Mouse (Mus musculus): ENCODE results near the gene Tmem45b.
"Not testable (repeated sequence)": the region's sequence is repeated elsewhere in the genome, so short reads cannot be mapped to it uniquely, and the experiment has no call there.

The Tmem45b gene

DNA sequence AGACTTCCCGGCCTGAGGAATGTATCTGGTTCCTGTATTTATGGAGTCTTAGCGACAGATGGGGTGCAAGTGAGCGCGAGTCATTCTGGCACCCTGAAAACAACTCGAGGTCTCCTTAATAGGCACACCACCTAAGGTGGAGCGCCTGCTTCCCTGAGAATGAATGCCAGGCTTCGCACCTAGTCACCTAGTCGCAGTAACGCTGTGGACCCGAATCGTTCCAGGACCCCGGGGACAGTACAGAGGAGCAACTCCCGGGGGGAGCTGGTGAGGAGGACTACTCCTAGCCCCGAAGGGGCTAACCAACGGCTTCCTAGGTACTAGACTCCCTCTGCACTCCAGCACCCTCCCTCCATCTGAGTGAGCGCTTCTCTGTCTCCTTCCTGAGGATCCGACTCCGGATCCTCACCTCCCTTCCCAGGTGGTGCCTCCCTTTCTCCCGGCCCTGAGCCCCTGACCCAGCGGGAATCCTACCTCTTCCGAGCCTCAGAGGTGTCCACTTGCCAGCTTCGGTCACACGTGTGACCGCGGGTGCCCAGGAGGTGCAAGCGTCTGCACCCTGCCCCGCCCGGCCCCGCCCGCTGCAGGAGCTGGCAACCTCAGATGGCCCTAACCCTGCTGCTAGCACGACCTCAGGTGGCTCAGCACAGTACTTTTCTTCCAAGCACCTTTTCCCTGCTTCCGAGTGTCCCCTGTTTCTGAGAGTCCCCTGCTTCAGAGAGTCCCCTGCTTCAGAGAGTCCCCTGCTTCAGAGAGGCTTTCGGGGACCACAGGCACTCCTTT lies at the start of gene Tmem45b:
Gene Tmem45b, minus strand, starts transcription at position 771 of the 783 bp plus-strand sequence.
- DNase-seq (ENCODE audit: low read depth, low spot score), result no peak

DNA sequence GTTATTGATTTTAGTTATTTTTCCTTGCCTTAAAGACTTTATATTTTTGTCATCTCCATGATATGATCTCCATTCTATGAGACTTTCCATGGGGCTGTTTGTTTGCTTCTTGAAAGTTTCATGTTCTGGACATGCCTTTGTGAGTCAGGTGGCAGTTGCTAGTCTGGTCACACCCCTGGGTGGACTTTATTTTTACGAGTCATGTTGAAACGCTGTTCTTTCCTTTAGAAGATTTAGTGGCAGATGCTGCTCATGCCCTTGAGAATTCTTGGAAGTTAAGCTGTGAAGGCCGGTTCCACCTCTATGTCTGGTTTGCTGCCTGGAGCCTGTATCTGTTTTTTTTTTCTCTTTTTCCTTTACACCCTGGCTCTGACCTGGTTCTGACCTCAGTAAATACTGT lies 43.9 kb upstream of the Tmem45b start:
- no peak for DNase-seq (ENCODE audit: low read depth, low spot score)

DNA sequence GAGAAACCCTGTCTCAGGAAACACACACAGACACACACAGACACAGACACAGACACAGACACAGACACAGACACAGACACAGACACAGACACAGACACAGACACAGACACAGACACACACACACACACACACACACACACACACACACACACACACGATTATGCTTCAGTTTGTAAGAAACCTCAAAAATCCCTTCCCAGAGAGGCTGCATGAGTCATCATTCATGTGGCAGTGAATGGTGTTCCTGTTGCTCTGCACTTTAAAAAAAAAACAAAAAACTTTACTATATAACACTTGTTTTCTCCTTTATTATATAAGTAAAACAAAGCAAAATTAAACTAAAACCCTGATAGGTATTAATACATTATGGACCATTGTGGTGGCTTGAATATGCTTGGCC lies 37.0 kb upstream of the Tmem45b start:
- not testable (repeated sequence) for DNase-seq (ENCODE audit: low read depth, low spot score)

DNA sequence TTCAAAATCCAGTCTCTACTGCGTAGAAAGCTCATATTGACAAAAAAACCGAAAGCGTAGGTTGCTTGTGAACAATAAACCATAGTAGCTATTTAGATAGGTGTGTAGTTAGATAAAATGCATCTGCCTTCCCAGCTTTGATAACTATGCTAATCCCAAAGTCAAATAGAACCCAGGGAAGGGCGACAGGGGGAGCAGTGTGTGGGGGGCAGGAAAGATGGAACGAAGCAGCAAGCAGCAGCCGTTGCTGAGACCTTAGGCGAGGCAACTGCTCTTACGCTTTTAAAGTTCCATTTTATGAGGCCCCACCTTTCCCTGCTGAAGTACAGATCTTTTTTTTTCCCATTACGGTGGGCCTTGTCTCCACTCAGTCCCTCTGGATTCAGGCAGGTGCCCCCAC lies 1.1 kb downstream of the Tmem45b start:
- DNase-seq (ENCODE audit: low read depth, low spot score), result no peak

DNA sequence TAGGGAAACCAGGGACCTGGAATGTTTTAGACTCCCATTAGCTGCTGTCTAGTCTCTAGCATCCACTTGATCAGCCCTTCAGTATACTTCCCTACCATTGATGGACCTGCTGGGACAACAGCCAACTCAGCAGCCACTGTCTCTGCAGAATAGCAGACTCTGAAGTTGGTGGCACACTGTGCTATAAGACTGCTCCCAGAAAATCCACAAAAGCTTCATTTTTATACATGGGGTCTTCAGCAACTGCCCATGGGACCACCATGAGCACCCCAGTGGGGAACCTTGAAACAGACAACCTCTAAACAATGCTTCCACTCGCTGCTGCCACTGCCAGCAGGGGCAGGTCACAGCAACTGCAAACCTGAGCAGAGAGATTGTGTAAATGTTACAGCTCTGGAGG lies 9.9 kb downstream of the Tmem45b start:
- DNase-seq (ENCODE audit: low read depth, low spot score), result no peak

DNA sequence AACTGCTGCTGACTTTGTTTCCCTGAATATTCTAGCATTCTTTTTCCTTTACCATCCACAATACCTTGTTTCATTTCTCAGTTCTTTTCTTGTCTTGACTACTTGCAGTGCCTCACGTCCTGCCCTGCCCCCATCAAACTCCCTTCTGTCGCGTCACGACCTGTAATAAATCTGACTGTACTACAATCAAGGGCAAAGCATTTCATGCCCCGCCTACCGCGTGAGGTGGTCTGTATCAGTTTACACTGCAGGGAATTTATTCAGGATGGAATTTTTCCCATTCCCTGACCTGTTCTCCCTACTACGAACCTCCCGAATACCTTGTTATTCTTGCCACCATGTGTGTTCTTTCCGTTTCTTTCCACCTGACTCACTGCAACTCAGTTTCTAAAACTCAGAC lies 12.1 kb downstream of the Tmem45b start:
- no peak for DNase-seq (ENCODE audit: low read depth, low spot score)

DNA sequence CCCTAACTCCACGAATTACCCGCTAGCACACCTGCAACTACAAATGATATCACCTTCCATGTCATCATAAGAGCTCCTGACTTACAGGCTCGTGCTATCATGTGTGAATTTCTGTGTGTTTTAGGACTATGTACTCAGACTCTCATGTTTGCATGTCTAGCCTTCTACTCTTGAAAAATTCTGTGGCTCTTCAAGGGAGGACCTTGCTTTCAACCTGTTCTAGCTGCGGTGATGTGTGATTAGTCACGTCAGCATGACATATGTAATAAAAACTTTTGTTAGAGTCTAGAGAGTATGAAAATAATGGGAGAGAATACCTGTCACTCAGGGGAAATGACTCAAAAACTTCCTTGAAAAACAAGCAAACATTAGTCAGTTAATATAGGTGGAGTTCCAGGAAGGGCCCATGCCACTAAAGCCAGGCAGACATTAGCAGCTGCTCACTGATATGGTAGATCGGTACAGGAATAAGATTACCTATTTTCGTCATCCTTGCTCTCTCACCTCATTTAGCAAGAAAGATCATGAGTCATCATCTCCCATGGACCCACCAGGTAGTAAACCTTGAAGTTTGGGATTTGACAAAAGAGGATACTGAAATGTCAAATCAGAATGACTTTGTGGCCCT lies 15.0 kb downstream of the Tmem45b start:
- no peak for DNase-seq (ENCODE audit: low read depth, low spot score)

DNA sequence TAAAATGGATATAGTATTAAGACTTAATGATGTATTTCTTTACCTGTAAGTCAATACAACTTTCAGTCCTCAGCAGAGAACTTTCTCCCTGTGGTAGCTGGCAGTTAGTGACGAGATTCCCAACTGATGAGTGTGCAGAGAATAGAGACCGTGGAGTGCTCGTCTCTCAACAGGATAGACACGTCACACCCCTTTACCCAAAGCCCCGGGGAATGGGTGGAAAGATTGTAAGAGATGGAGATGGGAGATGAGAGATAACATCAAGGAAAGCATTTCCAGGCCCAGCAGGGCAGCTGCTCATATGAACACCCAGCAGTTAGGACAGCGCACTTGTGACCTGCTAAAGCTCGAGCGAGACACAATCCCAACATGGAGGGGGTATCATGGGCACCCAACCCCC lies 20.0 kb downstream of the Tmem45b start:
- DNase-seq (ENCODE audit: low read depth, low spot score), result no peak

DNA sequence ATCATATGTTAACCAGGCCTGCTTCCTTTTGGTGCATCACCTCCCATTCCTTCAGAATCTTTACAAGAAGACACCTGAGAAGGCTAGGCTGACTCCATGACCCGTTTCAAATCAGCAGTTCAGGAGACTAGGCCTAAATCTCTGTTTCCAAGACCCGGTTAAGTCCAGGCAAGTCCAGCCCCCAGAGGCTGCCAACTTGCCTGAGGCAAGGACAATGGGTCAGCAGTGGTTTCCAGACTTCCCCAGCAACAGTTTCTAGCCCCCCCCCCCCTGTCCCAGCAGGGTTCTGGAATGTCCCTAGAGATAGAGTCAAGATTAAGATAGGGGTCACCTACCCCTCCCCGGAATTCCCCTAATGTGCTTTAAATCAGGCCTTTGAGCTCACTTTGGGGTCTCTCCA lies 22.8 kb downstream of the Tmem45b start:
- no peak for DNase-seq (ENCODE audit: low read depth, low spot score)

DNA sequence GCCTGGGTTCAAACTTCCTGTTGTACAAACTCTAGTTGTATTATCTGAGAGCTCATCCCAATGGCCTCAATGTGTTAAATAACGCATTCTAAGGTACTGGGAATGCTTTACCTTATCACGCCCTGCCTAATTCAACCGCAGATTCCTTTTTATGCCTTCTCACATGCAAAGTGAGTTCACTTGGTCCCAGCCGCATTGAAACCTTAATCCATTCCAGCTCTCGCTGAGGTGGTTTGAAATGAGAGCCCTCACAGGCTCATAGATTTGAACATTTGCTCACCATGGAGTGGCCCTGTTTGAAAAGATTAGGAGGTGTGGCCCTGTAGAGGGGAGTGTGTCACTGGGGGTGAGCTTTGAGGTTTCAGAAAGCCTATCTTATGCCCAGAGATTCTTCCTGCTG lies 23.9 kb downstream of the Tmem45b start:
- no peak for DNase-seq (ENCODE audit: low read depth, low spot score)

DNA sequence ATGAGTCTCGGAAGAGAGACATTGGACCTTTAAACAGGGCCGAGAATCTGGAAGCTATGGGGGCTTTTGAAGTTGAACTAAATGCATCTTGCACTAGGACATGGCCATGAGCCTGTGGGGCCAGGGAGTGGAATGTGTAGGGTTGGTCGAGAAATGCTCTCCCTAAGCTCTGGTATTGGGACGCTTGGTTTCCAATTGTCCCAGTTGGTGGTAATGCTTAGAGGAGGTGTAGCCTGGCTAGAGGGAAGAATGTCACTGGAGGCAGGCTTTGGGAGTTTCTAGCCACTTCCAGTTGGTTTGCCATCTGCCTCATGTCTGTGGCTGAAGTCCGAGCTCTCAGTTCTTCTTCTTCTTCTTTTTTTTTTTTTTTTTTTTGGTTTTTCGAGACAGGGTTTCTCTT lies 24.9 kb downstream of the Tmem45b start:
- no peak for DNase-seq (ENCODE audit: low read depth, low spot score)

DNA sequence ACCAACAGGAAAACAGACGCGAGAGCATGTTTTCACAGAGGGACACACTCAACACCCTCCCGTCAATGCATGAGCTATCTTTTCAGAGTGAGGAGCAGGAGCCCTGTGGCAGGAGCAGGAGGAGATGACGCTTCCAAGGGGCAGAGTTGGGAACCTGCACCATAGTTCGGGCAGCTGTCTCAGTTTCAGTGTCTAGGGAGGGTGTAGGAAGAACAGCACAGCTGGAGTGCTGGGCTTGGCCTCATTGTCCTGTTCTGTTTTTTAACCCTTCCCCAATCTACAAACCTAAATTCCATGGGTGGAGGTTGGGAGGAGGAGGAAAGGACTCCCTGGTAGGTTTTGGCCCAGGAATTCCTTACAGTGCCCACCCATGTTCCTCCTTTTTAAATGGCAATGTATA lies 25.4 kb downstream of the Tmem45b start:
- DNase-seq (ENCODE audit: low read depth, low spot score), result no peak

DNA sequence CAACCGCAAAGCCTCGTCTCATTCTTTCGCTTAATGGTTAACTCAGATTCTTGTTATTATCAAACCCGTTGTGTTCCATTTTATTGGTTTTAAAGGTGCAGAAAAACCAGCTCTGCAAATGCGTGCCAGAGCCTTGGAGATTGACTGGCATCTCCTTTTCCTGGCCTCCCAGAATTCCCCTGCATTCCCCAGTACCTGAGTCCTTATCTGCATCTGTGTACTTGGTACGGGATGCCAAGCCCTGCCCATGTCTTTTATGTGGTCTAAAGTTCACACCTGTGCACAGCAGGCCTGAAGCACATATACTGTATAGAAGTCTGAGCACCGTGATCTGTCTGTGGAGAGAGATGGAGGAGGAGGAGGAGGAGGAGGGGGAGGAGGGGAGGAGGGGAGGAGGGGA lies 26.4 kb downstream of the Tmem45b start:
- no peak for DNase-seq (ENCODE audit: low read depth, low spot score)

DNA sequence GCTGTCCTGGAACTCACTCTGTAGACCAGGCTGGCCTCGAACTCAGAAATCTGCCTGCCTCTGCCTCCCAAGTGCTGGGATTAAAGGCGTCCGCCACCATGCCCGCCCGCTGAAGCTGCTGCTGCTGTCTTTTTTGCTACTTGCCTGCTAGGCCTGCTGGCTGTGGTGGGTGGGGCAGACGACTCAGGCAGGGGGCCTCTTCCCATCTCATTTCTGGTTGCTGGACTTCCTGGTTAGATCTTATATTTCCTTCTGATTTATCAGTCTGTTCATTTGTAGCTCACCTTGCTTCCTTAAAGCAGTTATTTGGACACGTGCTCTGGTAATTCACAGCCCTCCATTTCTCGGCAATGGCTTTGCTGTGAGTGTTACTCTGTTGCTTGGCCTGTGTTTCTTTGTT lies 28.8 kb downstream of the Tmem45b start:
- no peak for DNase-seq (ENCODE audit: low read depth, low spot score)

DNA sequence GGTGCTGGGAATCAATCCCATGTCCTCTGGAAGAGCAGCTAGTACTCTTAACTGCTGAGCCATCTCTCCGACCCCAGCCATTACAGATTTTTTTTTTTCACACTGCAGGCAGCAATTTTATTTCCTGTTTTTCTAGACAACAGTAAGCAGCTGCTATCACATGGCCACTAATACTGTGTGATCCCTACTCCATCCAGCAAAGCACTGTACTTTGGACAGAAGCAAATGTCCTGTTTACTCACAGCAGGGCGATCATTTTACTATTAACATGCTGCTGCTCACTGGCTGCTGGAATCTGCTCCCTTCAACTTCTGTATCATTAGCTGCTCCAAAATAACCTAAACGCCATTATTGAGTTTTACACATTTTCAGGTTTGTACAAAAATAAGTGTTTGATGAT lies 30.8 kb downstream of the Tmem45b start:
- no peak for DNase-seq (ENCODE audit: low read depth, low spot score)

DNA sequence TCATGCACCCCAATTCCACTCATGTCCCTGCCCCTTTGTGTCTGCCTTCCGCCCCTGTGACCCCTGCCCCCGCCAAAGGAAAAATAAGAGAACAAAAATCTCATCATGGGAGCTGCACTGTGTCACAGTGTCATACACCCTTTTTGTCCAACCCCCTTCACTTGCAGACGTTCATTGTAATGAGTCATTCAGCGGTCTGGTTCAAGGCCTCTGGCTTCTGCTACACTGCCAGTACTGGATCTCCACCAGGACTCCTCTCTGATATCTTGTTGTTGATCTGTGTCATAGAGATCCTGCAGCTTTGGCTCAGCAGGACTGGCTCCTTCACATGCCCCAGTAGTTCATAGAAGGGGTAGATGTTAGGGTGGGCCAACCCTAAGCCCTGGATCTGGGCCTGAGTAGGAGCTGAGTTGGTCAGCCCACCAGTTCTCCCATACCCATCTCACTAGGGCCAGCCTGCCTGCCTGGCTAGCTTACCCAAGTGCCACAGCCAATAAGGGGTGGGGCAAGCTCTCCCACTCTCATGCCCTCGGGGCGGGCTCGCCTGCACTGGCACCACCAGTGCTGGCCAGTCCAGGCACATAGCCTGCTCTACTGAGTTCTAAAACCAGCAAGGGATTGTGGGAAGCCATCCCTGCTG lies 31.8 kb downstream of the Tmem45b start:
- no peak for DNase-seq (ENCODE audit: low read depth, low spot score)

DNA sequence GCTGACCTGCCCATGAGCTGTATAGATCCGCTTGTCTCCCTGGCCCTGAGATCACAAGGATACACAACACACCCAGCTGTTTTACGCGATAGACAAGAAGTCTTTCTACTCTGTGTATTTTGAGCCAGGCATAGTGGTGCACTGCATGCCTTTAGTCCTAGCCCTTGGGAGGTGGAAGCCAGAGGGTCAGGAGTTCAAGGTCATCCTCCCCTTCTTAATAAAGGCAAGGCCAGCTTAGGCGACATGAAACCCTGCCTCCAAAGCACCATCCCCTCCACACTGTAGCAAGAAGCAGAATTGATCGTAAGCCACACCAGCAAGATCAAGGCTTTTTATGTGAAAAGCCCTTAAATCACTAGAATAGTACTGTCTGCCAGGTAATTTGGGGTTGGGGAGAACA lies 32.5 kb downstream of the Tmem45b start:
- no peak for DNase-seq (ENCODE audit: low read depth, low spot score)

DNA sequence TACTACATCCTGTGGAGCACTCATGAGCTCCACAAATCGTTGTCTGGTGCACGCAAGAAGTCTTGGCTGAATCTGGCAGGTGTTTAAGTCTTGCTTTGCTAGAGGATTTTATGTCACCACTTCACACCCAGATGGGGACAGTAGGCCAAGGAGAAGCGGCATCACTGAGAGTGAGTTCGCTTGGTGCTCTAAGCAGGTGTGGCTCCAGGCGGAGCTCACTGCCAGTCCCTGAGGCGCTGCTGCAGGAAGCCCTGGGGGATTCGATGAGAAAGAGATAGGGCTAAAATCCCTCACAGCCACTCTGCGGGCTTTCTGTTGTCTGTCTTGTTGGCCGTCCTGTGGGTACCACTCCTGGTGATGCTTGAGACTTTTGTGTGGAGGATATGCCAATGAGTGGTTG lies 34.3 kb downstream of the Tmem45b start:
- DNase-seq (ENCODE audit: low read depth, low spot score), result no peak

DNA sequence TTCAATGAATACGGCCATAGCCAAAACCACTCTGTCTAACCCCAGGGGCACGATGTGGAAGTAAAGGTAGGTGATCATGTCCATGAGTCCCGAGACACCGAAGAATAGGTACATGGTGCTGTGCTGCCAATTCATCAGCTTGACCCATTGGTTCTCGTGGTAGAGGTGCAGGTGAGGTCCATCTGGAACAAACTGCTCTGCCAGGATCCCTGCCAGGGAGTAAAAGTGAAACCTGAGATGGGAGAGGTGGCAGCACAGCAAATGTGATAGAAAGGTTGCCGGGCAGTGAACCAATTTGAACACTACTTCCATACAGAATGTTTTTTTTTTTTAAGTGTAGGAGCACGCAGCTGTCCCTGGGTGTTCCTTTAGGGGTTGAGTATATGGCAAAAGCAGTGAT lies 35.3 kb downstream of the Tmem45b start:
- DNase-seq (ENCODE audit: low read depth, low spot score), result no peak

DNA sequence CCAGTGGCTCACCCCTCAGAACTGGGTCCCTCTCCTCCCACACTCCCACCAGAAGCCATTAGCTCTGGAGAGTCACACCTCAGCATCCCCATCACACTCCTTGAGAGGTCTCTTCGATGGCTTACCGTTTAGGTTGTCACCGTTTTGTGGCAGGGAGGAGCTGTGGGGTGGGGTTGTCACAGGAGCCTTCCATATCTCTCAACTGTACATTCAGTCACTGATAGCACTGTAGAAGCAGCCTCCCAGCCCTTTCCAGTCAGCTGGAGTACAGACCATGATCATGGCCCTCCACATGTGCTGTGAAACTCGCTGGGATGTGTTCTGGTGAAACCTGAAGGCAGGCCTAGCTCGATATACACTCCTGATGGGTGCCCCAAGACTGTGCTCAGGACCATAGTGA lies 42.1 kb downstream of the Tmem45b start:
- peak; percentile 20 for DNase-seq (ENCODE audit: low read depth, low spot score)

DNA sequence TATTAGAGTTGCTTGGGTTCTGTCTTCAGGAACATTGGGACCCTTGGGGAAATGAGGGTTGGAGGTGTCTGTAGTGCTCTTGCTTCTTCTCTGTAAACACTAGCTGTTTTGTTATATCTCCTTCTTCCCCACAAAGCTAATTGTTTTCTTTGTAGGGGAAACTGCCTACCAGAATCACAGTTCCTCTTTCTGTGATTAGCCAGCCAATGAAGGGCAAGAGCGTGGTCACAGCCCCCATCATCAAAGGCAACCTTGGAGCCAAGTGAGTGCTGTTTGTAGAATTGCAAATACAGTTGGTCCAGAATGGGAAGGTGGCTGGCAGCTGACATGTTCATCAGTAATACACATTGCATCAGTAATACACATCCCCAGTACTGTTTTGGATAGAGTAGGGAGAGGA lies 45.4 kb downstream of the Tmem45b start:
- DNase-seq (ENCODE audit: low read depth, low spot score), result no peak

DNA sequence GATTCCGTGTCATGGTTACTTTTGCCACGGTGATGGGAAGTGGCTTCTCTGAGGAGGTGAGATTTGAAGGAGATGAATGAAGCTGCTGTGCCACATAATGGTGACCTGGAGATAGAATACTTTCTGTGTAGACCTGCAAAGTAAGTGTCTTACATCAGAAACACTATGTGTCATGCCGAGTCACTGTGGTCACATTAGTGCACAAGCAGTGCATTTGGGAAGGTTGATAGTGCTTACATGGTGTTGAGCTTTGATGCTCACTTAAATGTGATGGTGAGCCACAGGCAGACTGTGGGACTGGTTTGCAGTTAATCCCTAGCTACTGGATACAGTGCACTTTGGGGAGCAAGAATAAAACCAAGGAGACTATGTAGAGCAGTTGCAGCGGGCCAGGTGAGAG lies 52.1 kb downstream of the Tmem45b start:
- DNase-seq (ENCODE audit: low read depth, low spot score), result no peak

DNA sequence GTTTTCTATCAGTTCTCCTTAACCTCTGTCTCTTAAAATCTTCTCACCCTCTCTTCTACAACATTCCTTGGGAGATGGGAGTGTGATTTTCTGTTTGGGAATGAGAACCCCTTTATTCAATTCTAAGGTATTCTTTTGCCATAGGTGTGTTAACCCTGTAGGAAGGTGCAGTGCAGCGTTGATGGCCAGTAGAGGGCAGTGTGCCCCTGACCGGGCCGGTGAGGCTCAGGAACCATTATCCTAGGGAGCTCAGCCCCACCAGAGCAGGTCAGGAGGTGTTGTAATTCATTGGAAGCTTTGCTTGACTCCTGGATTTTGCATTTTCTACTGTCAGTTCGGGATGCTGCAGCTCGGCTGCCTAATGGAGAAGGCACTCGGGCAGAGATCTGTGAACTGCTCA lies 59.0 kb downstream of the Tmem45b start:
- no peak for DNase-seq (ENCODE audit: low read depth, low spot score)

Data from c-Kit-negative CD71-positive TER-119-positive erythroid progenitor cells, embryonic 14.5 days (primary cell).